Mouse (Mus musculus): ENCODE results near the gene Shisal2a. TPM values are rescaled to one million over a fixed set of nuclear protein-coding genes. Genes with fewer than 3 reads are reported as not detected.

Shisal2a gene
- polyA plus RNA-seq, 1 experiment from 2014 or later: 0.34 TPM

GRCm38 (mm10) chr4:108349836-108350547 is 33.2 kb downstream of the Shisal2a start:
- H3K9me3 ChIP-seq (ENCODE audit: low read depth, low read length): no peaks in the 10 kb centered on the region
- no peaks in the 10 kb centered on the region for H3K27me3 ChIP-seq (ENCODE audit: insufficient read depth, low read length)
- 33% methylated on average over 8 of the region's 8 CpGs for WGBS
- H3K4me2 ChIP-seq: no peak overlapping the region
- peak overlapping the region; percentile 89 for H3K27ac ChIP-seq (ENCODE audit: low read depth)
- no peak overlapping the region for H3K4me3 ChIP-seq (ENCODE audit: low read depth, low read length)
- TF ChIP-seq CTCF (IDR thresholded peaks at IDR 0.05; ENCODE audit: low read depth): no peak
- no peak for ATAC-seq (ENCODE audit: insufficient read depth)
- peaks cover 38% of the 10 kb centered on the region for H3K4me1 ChIP-seq (ENCODE audit: insufficient read depth)
- no peak overlapping the region for H3K9ac ChIP-seq
- DNase-seq: no peak
- no peaks in the 10 kb centered on the region for H3K36me3 ChIP-seq (ENCODE audit: insufficient read depth)

DNA sequence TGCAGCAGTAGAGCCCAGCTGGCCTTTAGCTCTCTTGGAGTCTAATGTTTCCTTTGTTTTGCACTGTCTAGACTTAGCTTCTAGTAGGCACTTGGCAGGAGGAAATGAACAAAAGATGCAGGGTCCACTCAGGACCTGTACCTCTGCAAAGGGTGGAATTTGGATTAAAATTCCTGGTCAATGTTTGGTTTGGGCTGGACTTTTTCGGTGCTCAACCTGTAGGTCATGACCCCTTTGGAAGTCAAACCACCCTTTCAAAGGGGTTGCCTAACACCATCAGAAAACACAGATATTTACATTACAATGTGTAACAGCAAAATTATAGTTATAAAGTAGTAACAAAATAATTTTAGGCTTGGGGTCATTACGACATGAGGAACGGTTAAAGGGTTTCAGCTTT is 34.1 kb downstream of the Shisal2a start:
- Histone ChIP-seq H3K4me3 (ENCODE audit: low read depth, low read length) (no peak overlapping the region), H3K4me2 (no peak overlapping the region), H3K27me3 (ENCODE audit: insufficient read depth, low read length) (no peaks in the 10 kb centered on the region), H3K36me3 (ENCODE audit: insufficient read depth) (no peaks in the 10 kb centered on the region), H3K4me1 (ENCODE audit: insufficient read depth) (peaks cover 37% of the 10 kb centered on the region), H3K9ac (no peak overlapping the region), H3K27ac (ENCODE audit: low read depth) (peak overlapping the region; percentile 76), H3K9me3 (ENCODE audit: low read depth, low read length) (no peaks in the 10 kb centered on the region)
- ATAC-seq (ENCODE audit: insufficient read depth): no peak
- 74% methylated on average over 3 of the region's 3 CpGs for WGBS
- no peak for TF ChIP-seq CTCF (IDR thresholded peaks at IDR 0.05; ENCODE audit: low read depth)
- no peak for DNase-seq

DNA sequence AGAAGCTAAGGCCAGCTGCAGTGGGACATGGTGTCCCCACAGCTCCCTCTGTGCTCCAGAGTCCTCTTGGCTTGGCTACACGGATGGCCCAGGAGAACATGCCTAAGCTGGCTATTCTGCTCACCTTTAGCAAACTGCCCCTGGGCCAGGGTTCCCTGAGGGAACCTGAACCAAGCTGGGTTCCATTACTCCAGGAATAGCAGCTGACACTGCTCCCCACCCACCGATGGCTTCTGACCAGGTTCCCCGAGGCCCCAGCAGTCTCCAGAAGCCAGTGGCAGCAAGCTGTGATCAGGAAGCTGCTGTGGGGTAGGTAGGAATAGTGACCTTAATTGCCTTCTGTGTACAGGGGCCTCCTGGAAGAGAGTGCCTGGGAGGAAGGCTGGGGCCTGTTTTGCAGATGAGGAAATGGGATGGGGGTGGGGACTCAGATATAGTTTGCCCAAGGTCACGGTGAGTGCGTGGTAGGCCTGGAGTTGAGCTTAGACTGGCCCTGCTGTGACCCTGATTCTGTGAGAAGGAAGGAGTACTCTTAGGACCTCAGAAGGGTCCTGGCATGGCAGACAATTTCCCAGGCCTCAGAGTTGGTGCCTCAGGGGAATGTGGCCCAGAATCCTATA is 34.8 kb downstream of the Shisal2a start:
- H3K4me2 ChIP-seq: no peak overlapping the region
- peaks cover 37% of the 10 kb centered on the region for H3K4me1 ChIP-seq (ENCODE audit: insufficient read depth)

DNA sequence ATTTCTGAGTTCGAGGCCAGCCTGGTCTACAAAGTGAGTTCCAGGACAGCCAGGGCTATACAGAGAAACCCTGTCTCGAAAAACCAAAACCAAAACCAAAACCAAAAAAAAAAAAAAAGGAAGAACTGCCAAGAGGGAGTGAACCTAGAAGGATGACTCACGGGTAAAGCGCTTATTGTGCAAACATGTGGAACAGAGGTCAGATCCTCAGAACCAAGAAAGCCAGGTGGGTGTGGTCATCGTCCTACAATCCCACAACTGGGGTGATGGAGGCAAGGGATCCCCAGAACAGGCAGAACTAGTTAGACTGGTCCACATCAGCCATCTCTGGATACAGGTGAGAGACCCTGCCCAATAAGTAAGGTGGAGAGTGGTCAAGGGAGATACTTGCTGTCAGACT is 36.0 kb downstream of the Shisal2a start:
- peaks cover 37% of the 10 kb centered on the region for H3K4me1 ChIP-seq (ENCODE audit: insufficient read depth)
- H3K9ac ChIP-seq: no peak overlapping the region
- H3K4me2 ChIP-seq: no peak overlapping the region
- no peaks in the 10 kb centered on the region for H3K36me3 ChIP-seq (ENCODE audit: insufficient read depth)
- H3K27me3 ChIP-seq (ENCODE audit: insufficient read depth, low read length): no peaks in the 10 kb centered on the region
- H3K9me3 ChIP-seq (ENCODE audit: low read depth, low read length): no peaks in the 10 kb centered on the region
- ATAC-seq (ENCODE audit: insufficient read depth): no peak
- H3K27ac ChIP-seq (ENCODE audit: low read depth): no peak overlapping the region
- no peak overlapping the region for H3K4me3 ChIP-seq (ENCODE audit: low read depth, low read length)
- WGBS: 78% methylated on average over 4 of the region's 5 CpGs
- TF ChIP-seq CTCF (IDR thresholded peaks at IDR 0.05; ENCODE audit: low read depth): no peak
- DNase-seq: peak; percentile 50

More for the DNA sequence above, 34.8 kb downstream of the Shisal2a start:
- H3K9ac ChIP-seq: no peak overlapping the region
- no peaks in the 10 kb centered on the region for H3K9me3 ChIP-seq (ENCODE audit: low read depth, low read length)
- no peak overlapping the region for H3K4me3 ChIP-seq (ENCODE audit: low read depth, low read length)
- no peak for TF ChIP-seq CTCF (IDR thresholded peaks at IDR 0.05; ENCODE audit: low read depth)
- H3K27me3 ChIP-seq (ENCODE audit: insufficient read depth, low read length): no peaks in the 10 kb centered on the region
- no peaks in the 10 kb centered on the region for H3K36me3 ChIP-seq (ENCODE audit: insufficient read depth)
- ATAC-seq (ENCODE audit: insufficient read depth) (no peak), DNase-seq (no peak)
- peak overlapping the region; percentile 76 for H3K27ac ChIP-seq (ENCODE audit: low read depth)
- 40% methylated on average over 5 of the region's 5 CpGs for WGBS

DNA sequence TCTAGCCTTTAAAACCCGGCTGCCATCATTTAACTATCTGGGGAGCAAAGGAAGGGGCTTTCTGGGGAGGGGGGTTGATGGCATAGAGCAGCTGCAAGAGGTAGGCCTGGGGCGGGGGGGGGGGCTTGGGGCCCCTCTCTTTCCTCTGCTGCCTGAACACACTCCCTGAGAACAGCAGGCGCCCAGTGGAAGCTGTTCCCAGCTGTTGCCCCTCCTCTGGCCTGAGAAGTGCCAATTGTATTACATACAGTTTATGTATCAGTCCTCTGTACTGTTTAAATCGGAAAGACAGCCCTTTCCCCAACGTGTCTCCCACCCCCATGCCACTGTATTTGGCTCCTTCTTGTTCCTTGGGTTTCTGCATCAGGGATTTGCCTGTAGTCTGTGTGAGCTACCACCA is 37.3 kb downstream of the Shisal2a start:
- H3K36me3 ChIP-seq (ENCODE audit: insufficient read depth): no peaks in the 10 kb centered on the region
- no peak for TF ChIP-seq CTCF (IDR thresholded peaks at IDR 0.05; ENCODE audit: low read depth)
- H3K9ac ChIP-seq: no peak overlapping the region
- peak overlapping the region; percentile 34 for H3K27ac ChIP-seq (ENCODE audit: low read depth)
- H3K4me2 ChIP-seq: no peak overlapping the region
- H3K27me3 ChIP-seq (ENCODE audit: insufficient read depth, low read length): no peaks in the 10 kb centered on the region
- WGBS: 22% methylated on average over 5 of the region's 5 CpGs
- H3K4me1 ChIP-seq (ENCODE audit: insufficient read depth): peaks cover 29% of the 10 kb centered on the region
- H3K9me3 ChIP-seq (ENCODE audit: low read depth, low read length): no peaks in the 10 kb centered on the region
- ATAC-seq (ENCODE audit: insufficient read depth) (peak; percentile 23; the same call in 1 of the 2 replicates), DNase-seq (peak; percentile 53)
- H3K4me3 ChIP-seq (ENCODE audit: low read depth, low read length): no peak overlapping the region

DNA sequence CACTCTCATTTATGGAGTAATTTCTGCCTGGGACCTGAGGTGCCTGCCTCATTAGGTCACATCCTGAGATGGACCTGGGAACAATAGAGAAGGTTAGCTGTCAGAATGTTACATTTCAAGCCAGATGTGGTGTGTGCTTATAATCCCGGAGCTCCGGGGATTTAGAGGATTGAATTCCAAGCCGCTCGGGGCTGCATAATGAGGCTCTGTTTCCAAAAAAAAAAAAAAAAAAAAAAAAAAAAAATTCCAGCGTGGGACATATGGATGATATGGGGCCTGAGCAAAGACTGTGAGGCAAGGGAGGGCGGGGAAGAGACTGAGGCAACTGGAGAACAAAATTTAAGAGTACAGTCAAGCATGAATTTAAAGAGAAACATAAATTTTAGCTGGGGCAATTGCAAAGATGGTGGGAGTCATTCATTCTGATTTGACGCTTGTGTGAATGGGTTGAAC is 38.5 kb downstream of the Shisal2a start:
- ATAC-seq (ENCODE audit: insufficient read depth) (0 out of 2 replicates have a peak, but pooled peaks have one; percentile 30), DNase-seq (peak; percentile 56)
- H3K27me3 ChIP-seq (ENCODE audit: insufficient read depth, low read length): no peaks in the 10 kb centered on the region
- peaks cover 6% of the 10 kb centered on the region; the same call in 1 of the 2 replicates for H3K36me3 ChIP-seq (ENCODE audit: insufficient read depth)
- H3K4me3 ChIP-seq (ENCODE audit: low read depth, low read length): no peak overlapping the region
- 16% methylated on average over 7 of the region's 7 CpGs for WGBS
- H3K27ac ChIP-seq (ENCODE audit: low read depth): peak overlapping the region; percentile 79
- peaks cover 20% of the 10 kb centered on the region for H3K4me1 ChIP-seq (ENCODE audit: insufficient read depth)
- H3K9me3 ChIP-seq (ENCODE audit: low read depth, low read length): no peaks in the 10 kb centered on the region
- TF ChIP-seq CTCF (IDR thresholded peaks at IDR 0.05; ENCODE audit: low read depth): no peak
- H3K4me2 ChIP-seq: 0 out of 2 replicates have a peak overlapping the region, but pooled peaks have one; percentile 27
- no peak overlapping the region for H3K9ac ChIP-seq

DNA sequence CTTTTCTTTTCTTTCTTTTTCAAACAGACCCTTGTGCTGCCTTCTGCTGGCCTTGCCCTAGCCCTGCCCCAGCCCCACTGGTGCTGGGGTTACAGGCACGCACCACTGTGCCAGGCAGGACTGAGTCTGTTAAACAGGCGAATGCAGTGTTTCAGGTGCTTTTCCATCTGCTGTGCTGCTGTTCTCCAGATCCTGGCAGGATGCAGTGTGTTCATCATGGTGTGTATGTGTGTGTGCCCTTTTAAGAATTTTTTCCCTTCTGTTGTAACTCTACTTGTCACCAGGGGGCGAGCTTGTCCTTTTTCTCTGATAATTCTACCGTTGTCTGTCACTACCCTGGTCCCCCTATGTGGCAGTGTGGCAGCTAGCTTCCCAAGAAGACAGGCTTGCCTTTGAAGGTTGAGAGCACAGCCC is 43.9 kb downstream of the Shisal2a start:
- ATAC-seq (ENCODE audit: insufficient read depth) (peak; percentile 85), DNase-seq (peak; percentile 91)
- H3K9me3 ChIP-seq (ENCODE audit: low read depth, low read length): no peaks in the 10 kb centered on the region
- H3K4me3 ChIP-seq (ENCODE audit: low read depth, low read length): no peak overlapping the region
- H3K27ac ChIP-seq (ENCODE audit: low read depth): 0 out of 2 replicates have a peak overlapping the region, but pooled peaks have one; percentile 5
- H3K36me3 ChIP-seq (ENCODE audit: insufficient read depth): peaks cover 54% of the 10 kb centered on the region
- no peak overlapping the region for H3K4me2 ChIP-seq
- WGBS: 15% methylated on average over 4 of the region's 4 CpGs
- TF ChIP-seq CTCF (IDR thresholded peaks at IDR 0.05; ENCODE audit: low read depth): peak; percentile 89
- no peaks in the 10 kb centered on the region for H3K27me3 ChIP-seq (ENCODE audit: insufficient read depth, low read length)
- no peaks in the 10 kb centered on the region for H3K4me1 ChIP-seq (ENCODE audit: insufficient read depth)
- H3K9ac ChIP-seq: no peak overlapping the region
